Mouse (Mus musculus) erythroid progenitor cell, adult 5-6 weeks (primary cell): ENCODE measurements at regions not wholly inside any gene's neighbourhood (a gene's known extent, or its start where the extent isn't known, plus 50 kb on each side); places are given as distances from the start of the nearest gene placed in this dataset.

Experiments used
- ATAC-seq: replicated peaks from 2 replicates; pipeline ENCODE4 v1.8.0; 2016; ENCODE audit warnings: moderate number of reproducible peaks, mild to moderate bottlenecking, moderate TSS enrichment, inconsistent platforms; ENCODE audit not compliant: poor library complexity, low FRiP score, severe bottlenecking

DNA sequence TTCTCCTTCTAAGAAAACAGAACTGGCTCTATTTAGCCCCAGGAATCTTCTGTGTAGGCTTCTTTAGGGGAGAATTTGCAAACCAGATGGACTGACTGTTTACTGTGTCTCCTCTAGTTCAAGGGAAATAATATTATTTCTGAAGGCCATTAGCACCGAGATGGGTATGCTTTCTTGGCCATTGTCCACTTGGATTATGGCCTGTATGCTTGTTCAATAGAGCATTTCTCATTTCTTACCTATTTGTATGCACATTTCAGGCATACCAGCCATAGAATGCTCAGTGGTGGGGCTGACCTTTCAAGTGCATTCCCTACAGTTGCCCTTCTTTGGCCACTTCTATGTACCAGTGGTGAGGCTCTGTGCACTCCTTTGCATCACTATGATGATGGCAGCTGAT is 166.3 kb downstream of the Plpp3 start:
- ATAC-seq, result no peak

DNA sequence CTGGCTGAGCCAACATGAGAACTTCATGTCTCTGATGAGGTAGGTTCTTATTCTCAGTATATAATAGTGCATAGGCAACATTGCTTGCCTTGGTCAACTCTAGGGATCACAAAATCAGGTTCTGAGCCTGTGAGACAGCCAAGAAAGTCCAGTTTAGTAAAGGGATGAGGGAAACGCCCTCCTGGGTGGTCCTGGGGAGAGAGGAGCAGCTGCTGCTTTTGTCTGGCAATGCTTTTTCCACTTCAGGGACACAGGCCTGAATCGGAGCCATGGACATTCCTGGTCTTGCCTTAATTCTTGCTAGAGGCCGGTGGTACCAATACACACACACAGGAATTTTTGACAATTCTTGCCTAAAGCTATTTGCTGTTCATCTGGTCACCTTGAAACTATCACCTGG is 169.8 kb downstream of the Plpp3 start:
- no peak for ATAC-seq

DNA sequence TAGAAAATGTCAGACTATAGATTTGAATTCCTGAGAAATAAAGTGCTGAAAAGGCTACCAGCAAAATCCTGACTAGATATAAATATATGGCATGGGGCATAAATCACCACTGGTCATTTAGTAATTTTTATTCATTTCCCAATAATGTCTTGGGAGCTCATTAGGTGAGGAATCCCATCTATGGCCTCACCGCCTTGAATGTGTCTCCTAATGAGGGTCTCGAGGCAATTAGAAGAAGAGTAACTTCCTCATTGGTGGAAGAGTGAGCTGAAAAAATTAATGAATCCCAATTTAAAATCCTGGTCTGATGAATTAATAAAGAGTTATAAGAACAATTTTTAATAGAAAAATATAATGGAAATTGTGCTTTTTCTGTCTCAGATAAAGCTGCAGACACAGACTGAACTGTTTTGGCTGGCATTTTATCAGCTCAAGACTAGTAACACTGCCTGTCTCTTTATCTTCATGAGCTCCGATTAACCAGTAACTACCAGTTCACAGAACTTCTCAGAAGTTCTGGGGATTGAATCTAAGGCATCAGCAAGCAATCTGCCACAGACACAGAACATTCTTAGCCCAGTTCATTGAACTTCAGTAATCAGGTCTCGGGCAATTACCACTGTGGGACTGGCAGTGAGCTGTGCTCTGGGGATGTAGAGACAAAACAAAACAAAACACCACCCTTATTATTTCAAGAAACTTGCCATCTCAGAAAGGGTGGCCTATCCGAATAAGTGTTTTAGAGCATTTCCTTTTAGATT is 170.7 kb downstream of the Plpp3 start:
- ATAC-seq, result no peak

DNA sequence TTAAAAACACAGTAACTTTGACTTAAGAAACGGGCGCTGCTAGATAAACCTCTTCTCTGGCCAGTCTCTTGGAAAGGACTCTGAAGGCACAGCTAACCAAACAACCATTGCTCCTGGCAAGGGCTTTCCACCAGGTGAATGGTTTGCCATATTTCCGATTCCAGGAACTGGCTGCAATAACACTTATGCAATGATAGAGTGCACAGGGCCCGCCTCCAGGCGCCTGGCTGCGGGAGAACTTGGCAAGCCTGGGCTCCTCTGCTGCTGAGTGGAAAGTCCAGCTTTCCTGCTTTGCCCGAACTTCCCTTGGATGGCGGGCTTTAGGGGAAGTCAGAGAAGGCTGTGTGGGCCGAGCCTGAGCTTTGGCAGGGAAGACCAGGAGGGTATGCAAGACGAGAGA is 171.6 kb downstream of the Plpp3 start:
- ATAC-seq, result no peak

DNA sequence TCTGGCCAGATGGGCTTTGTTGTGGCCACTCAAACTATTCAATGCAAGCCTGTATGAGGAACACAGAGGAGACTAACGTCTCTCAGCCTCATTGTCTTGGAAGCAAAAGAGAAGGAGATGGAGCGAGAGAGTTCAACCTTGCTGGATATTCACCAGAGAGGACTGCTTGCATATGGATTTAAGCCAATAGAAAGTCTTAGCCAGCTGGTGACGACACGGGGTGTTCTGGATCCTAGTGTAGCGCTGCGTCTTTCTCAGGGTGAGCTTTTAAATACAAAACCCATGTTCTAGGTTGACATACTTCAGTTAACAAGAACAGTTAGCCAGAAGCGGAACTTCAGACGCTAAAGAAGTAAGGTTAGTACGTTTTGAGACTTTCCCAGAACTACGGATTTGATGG is 174.9 kb downstream of the Plpp3 start:
- ATAC-seq, result no peak

DNA sequence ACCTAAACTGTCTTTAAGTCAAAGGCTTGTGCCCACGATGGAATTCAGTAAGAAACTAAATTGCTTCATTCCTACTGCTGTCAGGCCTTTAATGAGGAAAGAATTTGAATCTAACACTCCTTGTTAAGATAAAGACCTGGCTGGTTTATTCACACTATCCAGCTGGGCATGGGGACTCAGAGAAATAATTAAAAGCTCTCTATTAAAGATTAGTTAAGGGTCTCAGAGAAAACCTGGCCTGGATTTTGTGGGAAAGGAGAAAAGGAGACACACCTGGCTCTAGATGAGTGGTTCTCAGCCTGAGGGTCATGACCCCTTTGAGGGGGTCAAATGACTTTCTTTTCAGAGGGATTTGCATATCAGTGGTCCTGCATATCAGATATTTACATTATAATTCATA is 178.7 kb downstream of the Plpp3 start:
- ATAC-seq, result no peak

DNA sequence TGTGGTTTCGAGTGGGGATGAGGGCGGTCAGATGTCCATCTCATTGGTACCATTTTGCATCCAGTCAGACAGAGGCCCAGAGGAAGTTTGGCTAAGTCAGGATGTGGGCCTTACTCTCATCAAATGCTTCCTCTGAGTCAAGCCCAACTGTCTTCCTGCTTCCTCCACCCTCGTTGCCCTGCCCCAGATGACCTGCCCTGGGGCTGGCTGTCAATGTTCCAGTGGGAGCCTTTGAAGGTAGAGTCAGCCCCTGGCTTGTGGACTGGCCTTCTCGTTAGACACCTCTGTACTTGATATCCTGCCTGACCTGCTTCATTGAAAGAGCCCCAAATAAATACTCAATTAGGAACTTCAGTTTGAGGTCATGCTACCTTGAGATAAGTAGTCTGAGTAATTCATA is 179.4 kb downstream of the Plpp3 start:
- ATAC-seq, result no peak

DNA sequence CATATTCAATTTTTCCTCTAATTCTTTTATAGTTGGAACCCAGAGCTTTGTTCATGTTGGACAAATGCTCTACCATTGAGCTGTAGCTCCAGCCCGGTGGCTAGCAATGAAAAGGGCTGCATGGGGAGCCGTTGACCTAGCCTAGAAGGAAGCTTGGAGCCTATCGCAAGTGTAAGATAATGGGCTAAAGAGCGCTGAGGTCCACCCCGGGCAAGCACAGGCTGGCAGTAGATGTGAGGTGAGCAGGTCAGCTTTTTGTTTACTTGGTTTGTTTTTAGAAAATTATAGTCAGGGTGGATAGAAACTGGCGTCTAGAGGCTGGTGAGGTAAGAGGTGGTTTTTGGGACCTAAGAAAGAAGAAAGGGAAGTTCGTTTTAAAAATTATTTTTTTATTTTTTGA is 181.0 kb downstream of the Plpp3 start:
- ATAC-seq, result no peak

DNA sequence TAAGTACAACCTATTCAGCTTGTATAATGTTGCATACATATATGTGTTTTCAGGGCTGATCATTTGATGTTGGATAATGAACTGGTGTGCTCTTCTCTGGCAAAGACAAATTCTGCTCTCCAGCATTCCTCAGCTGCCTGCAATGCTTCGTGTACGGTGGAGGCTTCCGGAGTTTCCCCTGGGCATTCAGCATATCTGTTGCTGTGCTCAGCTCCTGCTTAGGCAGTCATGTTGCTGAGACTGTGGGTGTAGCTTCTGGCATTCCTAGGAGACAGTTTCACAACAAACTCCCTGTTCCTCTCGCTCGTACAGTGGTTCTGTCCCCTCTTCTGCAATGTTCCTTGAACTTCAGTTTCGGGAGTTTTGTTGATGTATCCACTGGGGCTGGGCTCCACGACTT is 181.7 kb downstream of the Plpp3 start:
- ATAC-seq, result no peak

DNA sequence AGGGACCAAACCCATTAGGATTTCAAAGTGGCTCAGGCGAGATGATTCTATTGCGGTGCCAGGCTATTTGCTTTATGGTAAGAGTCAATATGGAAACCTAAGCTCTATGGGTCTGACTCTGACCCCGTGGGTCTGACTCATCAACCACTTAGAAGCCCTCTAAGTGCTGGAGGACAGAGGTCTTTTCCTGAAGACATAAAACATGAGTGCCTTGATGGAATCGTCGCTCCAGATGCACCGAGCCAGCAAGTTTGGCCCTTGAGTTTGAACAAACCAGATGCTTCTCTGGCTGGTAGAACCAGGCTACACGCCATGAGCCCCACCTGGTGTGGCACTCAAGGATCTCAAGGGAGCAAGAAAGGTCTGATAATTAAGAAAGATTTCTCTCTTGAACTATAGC is 184.1 kb downstream of the Plpp3 start:
- ATAC-seq, result no peak

DNA sequence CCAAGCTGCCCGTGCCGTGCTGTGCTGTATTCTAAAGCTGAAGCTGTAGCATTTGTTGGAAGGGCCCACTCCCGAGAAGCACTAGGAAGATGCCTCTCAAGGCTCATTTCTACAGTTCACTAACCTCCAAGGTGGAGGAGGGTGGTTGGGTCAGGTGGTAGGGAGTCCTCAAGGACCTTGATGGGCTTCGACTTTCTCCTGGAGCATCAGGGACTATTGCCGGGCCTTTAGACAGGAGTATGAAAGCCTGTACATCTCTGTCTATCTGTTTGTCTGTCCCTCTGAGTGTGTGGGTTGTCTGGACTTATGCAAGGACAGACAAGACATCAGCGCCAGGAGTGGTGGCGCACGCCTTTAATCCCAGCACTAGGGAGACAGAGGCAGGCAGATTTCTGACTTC is 189.7 kb downstream of the Plpp3 start:
- ATAC-seq, result no peak

DNA sequence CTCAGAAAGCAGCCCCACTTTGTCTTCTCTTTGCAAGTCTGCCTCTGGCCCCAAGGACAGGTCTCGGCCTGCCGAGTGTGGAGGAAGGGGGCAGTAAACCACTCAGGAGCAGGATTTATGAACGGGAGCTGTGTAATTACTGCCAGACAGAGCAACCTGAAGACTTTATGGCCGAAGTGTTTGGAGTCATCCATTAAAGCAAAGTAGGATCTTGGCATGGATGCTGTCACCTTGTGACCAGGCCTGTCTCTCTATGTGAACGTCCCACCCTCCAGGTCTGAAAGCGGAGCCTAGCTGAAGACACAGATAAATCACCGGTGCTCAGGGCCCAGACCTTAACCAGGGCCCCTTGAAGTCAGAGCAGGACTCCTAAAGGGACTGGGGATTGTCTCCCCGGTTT is 190.8 kb downstream of the Plpp3 start:
- ATAC-seq, result no peak

DNA sequence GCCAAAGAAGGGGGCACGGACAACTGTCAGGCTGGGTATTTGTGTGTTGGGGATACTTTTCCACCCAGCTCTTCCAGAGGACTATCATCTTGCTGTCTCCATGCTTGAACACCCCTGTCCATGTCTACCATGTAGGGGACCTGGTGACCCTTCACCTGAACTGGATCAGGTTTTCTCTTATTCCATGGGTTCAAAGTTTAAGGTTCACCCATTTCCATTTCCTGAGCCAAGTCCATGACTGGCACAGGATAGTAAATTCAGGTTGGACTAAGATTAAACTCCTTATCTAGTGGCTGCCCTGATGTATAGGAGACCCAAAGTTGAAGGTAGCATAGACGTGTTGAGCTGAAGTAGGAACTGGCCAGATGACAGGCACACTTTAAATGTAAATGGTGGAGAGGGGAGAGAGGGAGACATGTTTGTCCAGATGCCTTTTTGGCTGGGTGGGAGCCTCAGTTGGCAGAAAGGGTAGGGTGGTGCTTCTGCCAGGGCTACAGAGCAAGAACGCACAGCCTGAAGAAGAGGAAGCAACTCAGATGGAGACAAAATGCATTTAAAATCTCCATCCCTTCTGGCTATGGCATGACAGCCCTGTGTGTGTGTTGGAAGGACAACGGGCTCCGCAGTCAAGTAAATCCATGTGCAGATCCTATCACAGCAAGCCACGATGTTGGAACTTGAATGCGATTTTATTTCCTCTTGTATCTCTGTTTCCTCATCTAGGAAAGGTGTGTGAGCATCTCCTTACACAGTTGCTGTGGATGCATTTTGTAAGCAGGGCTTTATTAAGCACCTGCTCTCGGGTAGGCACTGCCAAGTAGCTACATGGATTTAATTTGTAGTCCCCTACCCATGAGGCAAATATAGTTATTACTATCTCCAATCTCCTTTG is 192.4 kb downstream of the Plpp3 start:
- no peak for ATAC-seq

DNA sequence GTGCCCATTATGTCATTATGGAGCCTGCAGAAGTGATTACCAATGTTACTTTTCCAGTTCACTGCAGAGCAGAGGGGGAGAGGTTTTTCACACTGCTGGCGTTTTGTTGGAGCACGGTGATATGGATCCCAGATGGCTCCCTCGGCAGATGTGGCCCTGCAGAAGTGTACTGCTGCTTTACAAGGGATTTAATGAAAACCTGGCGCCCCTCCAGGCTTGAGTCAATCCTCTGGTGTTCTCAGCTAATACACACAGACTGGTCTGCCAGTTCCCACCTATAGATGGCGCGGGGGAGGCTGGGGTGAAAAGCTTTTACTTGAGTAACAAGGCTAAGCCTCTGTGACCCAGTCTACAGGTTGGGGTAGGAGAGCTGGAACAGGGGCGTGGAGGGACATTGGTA is 195.2 kb downstream of the Plpp3 start:
- ATAC-seq, result no peak

DNA sequence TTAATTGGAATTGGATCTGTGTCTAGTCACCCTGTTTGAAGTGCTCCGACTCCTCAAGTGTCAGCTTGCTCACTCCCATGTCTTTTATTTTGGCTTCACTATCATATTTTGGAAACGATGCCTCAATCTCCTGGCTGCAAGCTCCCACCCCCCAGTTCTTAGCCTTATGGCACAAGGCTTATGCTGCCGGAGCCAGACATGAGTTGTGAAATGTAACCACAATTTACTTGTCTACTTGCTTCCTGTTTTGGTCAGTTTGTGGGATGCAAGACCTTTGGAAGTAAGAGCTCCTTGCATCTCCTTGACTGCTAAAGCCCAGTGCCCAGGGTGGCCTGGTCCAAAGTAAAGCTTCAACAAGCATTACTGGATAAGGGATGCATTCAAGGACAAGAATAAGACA is 195.8 kb downstream of the Plpp3 start:
- no peak for ATAC-seq

DNA sequence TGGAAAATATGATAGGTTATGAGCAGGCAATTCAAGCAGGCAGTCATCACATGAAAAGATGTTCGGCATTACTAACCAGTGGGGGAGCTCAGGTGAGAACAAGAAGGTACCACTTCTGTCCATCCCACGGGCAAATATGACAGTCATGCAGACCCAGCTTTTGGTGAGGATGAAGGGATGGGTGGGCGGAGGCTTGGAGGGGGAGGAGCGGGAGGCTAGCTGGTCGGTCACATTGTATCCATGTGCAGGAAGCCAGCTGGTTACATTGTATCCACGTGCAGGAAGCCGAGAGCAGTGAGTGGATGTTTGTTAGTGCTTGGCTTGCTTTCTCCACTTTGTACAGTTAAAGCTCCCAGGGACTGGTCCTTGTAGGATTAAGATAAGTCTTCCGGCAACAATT is 196.9 kb downstream of the Plpp3 start:
- no peak for ATAC-seq

DNA sequence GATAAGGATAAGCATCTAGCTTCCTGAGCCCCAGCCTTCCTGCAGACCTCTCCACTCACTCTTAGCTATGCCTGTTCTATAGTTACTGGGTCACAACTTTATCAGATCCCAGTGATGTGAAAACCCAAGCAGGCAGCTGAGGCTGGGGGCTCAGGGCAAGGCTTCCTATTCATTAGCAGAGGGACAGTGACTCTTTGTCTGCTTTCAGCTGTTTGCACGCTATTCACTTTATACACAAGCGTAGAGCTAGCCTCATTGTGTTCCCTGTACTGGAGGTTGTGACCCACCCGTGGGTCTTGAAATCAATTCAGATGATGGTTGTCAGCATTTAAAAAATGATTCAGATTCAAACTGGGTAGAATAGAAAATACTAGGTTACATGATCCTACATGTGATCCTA is 199.5 kb downstream of the Plpp3 start:
- ATAC-seq, result no peak

DNA sequence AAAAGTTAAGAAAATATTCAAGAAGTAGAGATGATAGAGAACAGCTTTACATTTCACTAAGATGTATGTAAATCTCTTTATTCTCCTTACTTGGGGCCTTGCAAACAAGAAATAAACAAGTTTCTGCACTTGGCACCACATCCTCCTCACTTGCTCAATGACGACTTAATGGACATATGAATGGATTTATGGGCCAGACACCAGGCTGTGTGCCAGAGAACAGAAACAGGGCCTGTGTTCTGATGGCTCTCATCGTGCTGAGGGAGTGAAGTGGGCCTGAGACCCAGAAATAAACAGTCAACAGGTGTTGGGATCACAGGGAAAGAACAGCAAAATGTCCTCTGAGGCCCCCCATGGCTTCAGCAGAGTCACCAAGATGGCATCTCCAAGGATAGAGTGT is 201.6 kb downstream of the Plpp3 start:
- ATAC-seq, result no peak

DNA sequence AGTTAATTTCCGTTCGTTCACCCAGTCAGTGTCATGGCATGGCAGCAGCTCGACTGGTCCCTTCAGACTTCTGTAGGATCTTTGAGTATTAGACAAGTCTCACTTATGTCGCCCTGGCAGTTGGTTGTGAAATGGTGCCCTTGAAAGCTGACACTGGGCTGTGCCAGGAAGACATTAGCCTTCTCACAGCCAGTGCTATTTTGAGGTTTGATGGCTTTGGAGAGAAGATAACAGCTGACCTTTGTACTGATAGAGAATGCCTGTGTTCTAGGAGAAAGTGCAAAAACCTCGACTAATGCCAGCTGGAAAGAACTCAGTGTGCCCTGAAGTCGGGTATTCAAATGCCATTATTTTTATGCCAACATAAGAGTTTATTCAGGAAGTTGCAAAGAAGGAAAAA is 207.3 kb downstream of the Plpp3 start:
- no peak for ATAC-seq

DNA sequence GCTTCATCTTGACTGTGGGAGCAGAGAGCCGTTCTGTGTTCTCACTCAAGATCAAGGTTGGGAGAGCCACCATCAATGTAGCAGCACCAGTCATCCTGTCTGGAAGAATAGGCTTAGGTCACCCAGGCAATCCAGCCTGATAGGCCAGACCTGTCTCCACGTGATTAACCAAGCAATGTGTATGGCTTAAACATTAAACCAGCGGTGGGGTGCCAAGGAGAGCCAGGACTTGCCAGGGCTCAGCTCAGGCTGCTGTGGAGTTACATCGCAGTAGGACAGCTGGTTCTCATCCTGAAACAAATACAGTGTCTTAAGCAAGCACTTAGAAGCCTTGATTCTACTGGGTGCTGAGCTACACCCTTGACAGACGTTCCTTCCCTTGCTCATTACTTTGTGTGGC is 207.9 kb downstream of the Plpp3 start:
- no peak for ATAC-seq

DNA sequence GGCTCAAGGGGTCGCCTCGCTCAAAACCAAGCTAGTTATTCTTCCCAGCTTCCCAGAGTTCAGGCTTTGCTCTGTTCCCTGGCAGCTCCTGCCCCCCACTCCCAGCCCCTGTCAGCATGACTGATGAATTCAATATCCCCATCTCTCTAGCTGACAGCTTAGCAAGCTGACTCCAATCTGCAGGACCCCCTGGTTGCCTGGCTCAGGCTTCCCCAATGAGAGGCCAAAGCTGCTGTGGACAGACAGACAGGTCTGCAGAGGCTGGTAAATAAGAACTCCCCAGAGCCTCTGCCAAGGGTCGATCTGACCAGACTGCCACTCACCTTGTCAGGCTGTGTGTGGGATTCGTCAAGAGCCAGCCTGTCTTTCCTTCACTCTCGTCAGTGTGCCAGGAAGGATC is 219.4 kb downstream of the Plpp3 start:
- ATAC-seq, result no peak
